Mouse (Mus musculus) telencephalon, adult 2 months (tissue): ENCODE measurements around the gene A4galt.
"Not testable (repeated sequence)": the region's sequence is repeated elsewhere in the genome, so short reads cannot be mapped to it uniquely, and the experiment has no call there.

Experiments used
- DNase-seq: peaks from one replicate; pipeline ENCODE4 v3.0.0-alpha.2; 2011; ENCODE audit warnings: low read depth, low spot score

The A4galt gene

DNA sequence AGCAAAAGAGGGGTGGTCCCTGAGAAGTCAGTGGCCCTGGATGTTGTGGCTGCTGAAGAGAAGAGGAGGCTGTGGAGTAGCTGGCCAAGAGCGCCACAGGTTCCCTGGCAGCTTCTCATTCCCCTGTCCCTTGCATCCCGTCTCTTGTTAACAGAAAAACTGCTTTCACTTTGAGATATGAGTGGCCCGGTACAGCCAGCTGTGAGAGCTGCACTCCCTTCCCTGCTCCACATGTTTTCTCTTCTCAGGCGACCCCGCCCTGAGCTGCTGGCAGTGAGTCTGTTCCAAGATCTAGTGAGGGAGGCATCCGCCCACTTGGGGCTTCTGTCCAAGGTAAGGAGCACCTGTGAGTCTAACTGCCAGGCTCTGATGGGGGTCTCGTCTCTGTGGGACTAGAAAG, 16.9 kb upstream of the A4galt start:
- DNase-seq, result not testable (repeated sequence)

DNA sequence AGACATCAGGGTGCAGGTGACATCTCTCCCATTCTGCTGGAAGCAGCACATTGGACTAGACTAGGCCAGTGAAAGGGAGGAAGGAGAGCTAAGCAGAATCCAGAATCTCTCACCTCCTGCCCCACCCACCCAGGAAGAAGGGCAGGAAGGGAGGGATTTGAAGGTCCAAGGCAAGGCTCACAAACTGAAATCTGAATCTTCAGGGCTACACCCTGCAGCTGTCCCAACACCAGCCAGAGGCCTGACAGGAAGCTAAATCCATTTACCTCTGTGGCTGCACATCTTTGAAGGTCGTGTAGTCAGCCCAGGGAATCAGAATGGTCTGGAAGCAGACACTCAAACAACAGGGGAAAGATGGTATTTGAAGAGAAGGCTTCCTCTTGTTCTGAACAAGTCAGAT, 13.7 kb upstream of the A4galt start:
- DNase-seq, result no peak

DNA sequence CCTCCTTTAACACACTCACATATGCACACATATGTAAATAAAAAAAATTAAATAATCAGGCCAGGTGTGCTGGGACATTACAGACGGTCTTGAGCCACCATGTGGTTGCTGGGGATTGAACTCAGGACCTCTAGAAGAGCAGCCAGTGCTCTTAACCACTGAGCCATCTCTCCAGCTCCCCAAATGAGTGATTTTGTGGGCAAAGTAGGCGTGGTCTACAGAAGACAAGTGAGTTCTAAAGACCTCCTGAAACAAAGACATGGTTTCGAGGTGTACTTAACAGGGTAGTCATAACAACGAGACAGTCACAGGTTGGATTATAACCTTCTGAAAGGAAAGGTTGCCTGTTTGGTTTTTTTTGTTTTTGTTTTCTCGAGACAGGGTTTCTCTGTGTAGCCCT, 11.8 kb upstream of the A4galt start:
- no peak for DNase-seq

DNA sequence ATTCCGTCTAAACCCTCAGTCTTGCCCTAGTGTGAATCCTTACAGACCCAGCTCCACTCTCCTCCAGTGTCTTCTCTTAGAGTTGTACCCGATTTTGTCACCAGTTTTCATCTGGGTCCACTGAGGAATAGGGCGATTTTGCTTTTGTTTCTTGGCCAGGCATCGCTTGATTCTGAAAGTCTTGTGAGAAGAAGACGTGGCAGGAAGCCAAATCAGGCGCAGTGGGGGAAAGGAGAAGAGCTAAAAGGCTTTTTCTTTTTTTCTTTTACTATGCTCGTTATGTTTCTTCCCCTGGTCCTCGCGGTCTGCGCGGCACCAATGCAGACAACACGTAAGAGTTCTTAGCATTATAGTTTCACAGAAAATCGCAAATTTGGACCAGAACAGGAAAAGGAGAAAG, 6.3 kb upstream of the A4galt start:
- DNase-seq, result no peak

DNA sequence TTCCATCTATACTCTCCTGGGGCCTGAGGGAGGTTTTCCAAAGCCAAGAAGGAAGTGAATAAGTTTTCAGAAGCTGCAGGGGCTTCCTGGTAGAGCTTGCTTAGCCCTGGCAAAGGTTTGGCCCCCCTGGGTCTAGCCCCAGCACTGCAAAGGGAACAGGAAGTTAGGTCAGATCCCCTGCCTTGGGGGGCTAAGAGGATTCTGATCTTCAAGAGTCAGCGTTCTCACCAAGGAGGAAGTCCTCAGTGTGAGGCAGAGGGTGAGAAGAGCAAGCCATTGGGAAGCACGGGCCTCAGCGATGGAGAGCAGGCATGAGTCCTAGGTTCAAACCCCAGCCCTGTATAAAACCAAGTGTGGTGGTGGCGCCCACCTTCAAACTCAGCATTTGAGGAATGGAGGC, 4.9 kb upstream of the A4galt start:
- no peak for DNase-seq

DNA sequence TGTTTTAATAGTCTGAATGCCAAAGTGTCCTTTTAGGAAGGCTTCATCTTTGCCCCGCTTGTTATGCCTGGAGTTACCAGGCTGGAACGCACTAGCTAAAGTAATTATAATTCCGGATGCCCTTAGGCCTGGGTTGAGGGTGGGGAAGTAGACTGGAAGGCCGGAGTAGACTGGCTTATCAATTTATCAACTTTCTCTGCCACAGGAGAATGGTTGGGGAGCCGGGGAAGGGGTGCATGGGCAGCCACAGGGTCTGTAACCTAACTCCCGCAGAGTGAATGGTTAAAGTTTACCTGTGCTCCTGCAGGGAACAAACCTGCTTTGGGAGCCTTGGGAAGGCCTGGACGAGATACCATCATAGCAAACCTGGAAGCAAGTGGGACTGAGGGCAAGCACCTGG, 4.4 kb upstream of the A4galt start:
- DNase-seq, result no peak

DNA sequence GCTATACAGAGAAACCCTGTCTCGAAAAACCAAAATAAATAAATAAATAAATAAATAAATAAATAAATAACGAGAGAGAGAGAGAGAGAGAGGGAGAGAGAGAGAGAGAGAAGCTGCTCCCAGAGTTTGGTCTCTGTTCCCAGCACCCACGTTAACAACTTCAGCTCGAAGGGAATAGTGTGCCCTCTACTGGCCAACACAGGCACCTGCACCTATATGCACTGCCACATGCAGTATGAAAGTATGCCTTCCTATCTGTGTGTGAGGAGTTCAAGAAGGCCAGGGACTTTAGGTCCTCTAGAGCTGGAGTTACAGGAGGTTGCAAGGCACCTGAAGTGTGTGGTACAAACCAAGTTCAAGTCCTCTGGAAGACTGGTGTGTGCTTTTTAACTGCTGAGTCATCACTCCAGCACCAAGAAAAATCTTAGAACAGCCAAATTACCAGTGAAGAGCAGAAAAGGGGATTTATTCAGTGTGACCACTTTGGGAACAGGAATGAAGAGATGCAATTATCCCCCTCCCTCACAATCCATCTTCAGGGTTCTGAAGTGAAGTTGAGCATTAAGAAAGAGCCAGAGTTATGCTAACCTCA, 3.7 kb upstream of the A4galt start:
- DNase-seq, result no peak

DNA sequence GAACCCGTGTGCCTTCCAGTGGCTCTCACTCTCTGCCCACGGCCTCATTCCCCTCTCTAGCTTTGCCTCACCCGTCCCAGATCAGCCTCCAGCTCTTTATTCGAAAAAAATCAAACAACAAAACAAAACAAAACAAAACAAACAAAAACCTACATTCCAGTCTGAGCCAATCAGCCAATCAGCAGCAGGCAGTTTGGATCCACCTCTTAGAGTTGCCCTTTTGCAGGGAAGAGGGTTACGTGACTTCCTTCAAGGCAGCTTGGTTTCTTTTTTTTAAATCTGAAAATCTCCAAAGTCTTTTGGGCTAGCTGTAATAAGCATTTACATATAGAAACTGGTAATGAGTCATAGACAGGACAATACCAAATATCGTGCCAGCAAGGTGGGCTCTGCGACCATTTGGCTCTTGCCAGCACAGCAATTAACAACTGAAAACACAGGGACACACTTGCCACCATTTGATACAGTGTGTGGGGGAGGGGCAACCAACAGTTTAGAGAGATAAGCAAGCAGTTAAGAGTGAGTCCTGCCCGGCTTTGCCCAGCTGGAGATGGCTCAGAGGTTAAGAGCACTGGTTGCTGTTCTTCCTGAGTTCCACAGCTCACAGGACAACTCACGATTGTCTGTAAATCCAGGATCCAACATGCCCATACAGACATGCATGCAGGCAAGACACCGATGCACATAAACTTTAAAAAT, 2.9 kb upstream of the A4galt start:
- no peak for DNase-seq

DNA sequence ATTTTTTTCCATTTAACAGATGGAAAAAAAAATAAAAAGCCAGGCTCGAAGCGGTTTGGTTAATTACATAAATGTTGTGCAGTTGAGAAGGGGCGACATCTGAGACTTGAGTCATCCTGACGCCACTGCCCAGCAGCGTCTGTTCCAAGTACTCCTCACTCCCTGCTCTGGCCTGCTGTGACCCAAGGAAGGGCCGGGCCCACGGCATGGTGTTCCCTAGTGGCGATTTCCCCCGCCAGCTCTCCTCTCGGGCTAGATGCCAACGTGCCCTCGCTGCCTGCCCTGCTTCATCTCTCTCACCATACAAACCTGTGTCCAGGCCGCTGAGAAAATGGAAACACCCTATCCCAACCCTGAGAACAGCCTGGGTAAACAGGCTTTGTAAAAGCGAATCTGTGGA, 486 bp upstream of the A4galt start:
- DNase-seq, result no peak

DNA sequence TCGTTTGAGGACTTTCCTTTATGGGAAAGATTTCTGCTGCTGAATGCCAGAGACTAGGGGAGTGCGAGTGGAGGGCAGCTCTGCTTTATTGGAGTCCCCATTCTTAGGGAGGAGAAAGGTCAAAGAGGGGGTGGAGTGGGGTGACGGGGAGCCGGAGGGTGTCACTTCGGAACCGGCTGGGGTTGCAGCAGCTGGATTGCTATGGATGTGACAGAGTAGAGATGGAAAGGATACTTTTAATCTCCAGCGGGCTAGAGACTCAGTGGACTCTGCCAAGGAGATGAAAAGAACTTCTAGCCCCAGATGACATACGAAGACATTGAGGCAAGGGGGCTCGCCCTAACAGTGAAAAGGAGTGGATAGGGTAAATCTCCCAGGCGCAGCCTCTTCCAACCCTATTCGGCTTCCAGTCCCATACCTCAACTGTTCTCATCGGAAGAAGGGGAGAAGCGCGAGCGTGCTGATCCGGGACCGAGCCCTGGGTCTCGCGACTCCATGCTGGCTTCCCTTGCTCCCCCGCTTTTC, 861 bp downstream of the A4galt start:
- DNase-seq, result no peak

DNA sequence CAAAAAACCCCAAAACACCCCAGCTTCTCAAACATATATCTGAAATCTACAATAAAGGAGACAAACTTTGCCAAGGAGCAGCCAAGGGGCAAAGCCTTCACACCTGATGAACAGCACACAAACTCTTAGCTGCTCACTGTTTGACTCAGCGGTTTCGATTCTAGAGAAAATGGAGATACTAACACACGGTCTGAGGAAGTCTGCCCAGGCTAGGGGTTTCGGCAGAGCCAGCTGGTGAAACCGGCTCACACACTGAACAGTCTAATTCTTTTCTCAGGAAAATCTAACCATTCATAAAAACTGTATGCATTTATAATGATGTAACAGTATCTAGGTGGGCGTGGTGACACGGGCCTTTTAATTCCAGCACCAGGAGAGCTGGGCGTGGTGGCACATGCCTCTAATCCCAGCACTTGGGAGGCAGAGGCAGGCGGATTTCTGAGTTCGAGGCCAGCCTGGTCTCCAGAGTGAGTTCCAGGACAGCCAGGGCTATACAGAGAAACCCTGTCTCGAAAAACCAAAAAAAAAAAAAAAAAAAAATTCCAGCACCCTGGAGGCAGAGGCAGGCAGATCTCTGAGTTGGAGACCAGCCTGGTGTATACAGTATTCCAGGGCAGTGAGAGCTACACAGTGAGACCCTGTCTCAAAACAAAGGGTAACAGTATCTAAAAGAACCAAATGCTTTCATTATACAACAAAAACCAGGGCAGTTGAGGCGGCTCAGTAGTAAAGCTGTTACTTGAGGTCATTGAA, 1.9 kb downstream of the A4galt start:
- no peak for DNase-seq

DNA sequence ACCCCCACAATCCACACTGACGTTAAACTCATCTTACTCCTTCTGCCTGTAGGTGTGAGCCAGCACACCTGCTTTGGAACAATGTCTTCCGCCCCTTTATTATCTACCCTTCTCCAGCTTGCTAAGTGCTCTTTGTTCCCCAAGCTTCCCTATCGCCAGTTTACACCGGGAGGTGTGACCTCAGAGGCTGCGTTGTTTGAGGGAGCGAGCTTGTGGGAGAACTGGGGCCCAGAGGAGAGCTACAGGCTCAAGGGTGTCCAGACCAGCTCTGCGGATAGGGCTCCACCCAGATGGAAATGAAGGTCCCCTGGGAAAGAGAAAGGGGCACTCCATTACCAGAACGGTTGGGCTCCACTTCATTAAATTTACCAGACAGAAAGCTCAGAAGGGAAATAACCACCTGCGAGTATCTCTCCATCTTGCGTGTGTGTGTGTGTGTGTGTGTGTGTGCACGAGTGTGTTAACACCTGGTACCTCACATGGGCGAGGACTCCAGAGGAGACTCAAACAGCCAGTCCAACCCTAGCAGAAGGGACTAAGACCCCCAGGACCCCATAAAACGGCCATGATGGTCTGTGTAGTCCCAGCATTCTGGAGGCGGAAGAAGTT, 3.2 kb downstream of the A4galt start:
- no peak for DNase-seq

DNA sequence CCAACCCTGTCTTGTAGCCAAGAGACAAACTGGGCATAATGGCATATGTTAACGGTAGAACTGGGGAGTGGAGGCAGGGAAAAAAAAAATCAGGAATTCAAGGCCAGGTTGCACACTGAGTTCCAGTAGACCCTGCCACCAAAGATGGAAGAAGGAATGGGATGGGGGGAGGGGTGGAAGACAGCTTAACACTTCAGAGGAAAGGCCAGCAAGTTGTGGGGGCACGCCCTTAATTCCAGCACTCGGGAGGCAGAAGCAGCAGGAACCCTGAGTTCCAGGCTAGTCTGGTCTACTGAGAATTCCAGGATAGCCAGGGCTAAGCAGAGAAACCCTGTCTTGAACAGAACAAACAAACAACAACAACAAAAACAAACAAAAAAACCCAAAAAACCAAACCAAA, 7.2 kb downstream of the A4galt start:
- no peak for DNase-seq

DNA sequence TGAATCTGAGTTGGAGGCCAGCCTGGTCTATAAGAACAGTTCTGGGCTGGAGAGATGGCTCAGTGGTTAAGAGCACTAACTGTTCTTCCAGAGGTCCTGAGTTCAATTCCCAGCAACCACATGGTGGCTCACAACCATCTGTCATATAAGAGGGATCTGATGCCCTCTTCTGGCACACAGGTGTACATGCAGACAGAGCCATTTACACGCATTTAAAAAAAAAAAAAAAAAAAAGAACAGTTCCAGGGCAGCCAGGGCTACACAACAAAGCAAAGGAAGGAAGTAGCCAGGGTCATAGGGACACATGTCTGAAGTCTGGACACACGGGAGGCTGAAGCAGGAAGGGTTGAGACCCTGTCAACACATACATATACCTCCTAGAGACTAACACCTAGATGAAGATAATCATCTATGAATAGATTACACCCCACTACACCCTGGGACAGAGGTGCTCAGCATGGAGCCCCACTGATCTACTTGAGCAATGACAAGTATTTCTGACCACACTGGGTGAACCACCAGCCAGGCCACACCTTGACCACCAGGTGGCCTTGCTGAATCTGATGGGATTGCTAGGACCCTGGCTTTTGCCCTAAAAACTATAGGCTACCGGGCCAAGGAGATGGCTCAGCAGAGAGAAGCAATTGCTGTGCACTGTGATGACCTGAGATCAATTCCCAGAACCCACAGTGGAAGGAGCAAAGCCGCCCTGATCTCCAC, 9.5 kb downstream of the A4galt start:
- no peak for DNase-seq

DNA sequence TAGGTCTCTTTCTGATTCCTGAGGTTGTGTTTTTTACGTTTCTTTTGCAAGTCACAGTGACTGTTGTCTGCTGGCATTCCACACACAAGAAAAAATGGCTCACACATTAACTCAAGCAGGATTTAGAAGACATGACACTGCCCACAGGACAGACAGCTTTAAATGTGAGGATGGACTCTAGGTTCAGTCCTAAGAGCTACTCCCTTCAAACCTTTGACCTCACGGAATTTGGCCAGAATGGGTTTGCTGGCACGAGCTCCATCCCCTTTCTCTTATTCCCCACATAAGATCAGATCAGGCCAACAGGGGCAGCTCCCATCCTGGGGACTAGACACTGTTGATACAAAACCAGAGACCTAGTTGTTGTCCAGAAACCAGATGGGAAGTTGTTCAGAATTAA, 10.1 kb downstream of the A4galt start:
- no peak for DNase-seq

DNA sequence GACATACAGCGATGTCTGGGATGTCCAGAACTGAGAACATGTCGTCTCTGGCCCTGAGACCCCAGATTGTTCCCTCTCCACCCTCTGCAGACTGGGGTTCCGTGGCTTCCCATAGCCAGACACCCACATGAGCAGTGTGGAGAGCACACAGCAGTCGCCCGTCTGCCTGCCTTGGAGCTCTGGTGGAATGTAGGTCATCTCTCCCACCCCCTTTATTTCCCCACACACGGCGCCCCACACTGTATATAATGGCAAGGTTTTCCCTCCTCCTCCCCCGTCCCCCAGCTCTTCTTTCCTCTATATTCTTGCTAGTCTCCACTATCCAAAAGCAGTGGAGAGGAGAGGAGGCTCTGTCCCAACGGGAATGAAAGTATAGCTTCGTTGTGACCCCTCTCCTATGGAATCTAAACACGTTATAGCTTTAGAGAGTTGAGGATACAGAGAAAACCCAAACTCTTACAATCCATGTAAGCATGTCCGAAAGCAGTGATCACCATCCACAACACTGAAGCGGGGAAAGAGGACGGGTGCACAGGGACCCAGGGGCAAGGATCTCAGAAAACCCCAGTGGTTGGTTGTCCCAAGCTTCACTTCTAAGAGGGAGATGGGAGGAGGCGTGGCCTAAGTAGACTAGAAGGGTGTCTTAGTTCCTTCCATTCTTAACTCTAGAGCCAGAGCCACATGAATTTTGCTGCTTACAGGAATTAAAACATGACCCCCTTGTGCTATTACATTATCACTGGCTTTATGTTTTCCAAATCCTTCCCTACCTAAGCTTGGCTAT, 13.9 kb downstream of the A4galt start:
- no peak for DNase-seq

DNA sequence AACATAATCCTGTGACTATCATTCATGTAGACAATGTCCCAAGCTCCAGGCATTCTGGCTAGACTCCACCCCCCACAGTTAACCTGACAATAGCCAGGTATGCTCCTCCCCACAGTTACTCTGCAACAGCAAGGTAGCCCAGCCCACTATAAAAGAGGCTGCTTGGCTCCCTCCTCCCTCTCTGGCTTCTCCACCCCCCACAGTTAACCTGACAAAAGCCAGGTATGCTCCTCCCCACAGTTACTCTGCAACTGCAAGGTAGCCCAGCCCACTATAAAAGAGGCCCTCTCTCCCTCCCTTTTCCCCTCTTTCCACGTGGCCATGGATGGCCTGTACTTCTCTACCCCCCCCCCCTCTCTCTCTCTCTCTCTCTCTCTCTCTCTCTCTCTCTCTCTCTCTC, 14.8 kb downstream of the A4galt start:
- no peak for DNase-seq

DNA sequence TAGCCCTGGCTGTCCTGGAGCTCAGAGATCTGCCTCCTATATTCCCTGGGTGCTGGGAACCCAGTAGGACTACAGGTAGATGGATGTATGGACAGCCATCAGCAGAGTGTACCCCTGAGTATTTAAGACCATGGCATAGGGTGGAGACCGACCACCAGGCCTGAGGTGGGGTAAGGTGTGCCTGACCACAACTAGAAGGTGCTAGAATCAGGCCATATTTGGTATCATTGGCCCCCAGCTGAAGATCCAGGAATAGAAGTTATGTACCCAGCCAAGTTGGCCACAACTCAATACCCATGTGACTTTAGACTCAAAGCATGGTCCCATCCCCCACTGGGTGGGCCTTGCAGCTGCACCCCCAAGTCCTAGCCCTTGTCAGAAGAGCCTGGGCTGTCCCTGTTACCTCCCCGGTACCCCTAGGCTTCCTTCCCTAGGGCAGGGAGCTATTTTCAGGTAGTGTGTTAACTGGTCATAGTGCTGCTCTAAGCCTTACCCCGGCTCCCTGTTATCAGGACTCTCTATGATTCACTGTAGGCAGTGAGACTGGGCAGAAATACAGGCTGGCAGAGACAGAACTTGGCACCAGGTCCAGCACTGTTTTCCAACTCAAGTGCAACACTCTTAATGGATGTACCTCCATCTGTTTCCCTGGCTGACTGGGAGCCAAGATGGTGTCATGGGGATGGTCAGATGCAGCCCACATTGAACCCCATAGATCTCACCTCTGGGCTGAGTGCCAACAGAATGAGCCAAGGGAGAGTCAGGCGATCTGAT, 18.2 kb downstream of the A4galt start:
- DNase-seq, result no peak

DNA sequence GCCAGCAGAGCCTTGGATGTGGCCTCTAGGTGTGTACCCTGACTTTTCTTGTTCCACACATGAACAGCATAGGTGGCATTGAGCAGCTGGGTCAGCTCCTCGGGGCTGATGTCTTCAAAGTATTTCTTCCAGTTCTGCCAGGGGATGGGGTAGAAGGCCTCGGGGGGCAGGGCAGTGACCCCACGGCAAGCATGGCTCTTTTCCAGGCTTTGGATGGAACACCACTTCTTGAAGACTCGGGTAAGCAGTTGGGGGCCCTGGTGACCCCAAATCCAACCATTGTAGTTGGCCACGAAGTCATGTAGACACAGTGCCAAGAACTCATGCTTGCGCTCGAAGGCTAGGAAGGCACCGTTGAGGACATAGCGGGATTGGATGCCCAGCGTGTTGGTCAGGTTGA, 24.0 kb downstream of the A4galt start:
- no peak for DNase-seq

DNA sequence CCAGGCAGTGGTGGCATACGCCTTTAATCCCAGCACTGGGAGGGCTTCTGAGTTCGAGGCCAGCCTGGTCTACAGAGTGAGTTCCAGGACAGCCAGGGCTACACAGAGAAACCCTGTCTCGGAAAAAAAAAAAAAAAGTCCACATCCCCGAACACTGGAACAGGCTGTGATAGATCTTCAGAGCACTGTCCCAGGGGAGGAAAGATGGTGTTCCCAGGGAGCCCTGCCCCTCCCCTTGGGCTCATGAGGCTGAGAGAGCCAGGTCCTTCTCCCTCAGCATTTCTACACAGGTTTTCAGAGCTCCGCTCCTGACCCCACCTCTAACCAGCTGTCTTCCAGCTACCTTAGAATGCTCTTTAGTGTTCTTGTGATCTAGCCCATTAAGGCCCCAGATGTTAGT, 24.7 kb downstream of the A4galt start:
- no peak for DNase-seq
